Mouse (Mus musculus): Measurements from ENCODE around the gene Hist1h1a. TPM values are rescaled to one million over a fixed set of nuclear protein-coding genes. Genes with fewer than 3 reads are reported as not detected.

Gene Hist1h1a
- total and polyA plus RNA-seq, 3 experiments, result 2.4 to 1,163 (median 30.9) TPM

DNA sequence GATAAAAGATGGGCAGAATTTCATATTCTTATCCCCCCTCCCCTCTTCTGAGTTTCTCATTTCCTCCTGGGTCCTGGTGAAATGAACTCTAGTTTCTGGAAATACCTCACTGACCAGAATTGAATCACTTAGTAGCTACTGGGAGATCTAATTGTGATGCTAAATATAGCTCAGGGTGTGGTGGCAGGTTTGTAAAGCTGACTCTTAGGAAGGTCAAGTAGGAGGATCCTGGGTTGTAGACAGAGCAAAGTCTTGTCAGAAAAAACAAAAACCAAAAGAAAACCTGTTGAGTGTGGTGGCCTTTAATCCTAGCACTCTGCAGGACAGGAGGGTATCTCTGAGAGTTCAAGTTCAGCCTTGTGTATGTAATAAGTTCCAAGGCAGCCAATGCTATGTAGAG, 21.5 kb upstream of the Hist1h1a start:
- Histone ChIP-seq H3K27me3 (replicated peaks) (no peaks in the 10 kb centered on the region), H3K79me2 (replicated peaks; ENCODE audit: control insufficient read depth, extremely low read depth, insufficient read depth, poor library complexity, severe bottlenecking) (no peaks in the 10 kb centered on the region), H3K27ac (ENCODE audit: insufficient read depth, low read depth) (0 out of 2 replicates have a peak overlapping the region, but pooled peaks have one; percentile 10), H3K4me1 (ENCODE audit: control insufficient read depth in 1 of 2, insufficient read depth in 2 of 2) (peaks cover 3 to 29% of the 10 kb centered on the region in 2 experiments; a peak in 3 of 4 replicates), H3K4me3 (replicated peaks in 1 of 3; ENCODE audit: low read depth in 2 of 3, low read length in 2 of 3, poor library complexity in 1 of 3) (no peak overlapping the region), H3K4me2 (ENCODE audit: insufficient read depth, low read depth, poor library complexity, severe bottlenecking) (peak overlapping the region; percentile 71), H3K36me3 (replicated peaks in 1 of 2; ENCODE audit: control insufficient read depth in 1 of 2, insufficient read depth in 1 of 2, low read length in 1 of 2) (no peaks in the 10 kb centered on the region), H3K9me3 (replicated peaks; ENCODE audit: low read length) (no peaks in the 10 kb centered on the region), H3K9ac (ENCODE audit: insufficient read depth, low read depth) (peak overlapping the region; percentile 69)
- dilution Hi-C loops (cut with MboI; ENCODE audit: extremely low pct_ligation_motif_present, extremely low pct_unique_long_range_greater_than_20kb, low sequenced_read_pairs) (loop anchor here (10.0 kb wide), 1 partner anchor 47 kb away; the partner anchor contains the start of genes Hist1h1t and Hist1h4c), in situ Hi-C loops (cut with MboI; ENCODE audit: low pct_ligation_motif_present, low pct_unique_long_range_greater_than_20kb, low sequenced_read_pairs) (no loop called here)
- DNase-seq (ENCODE audit: extremely low read depth), result peak; percentile 40
- TF ChIP-seq MEF2A (IDR thresholded peaks at IDR 0.05; ENCODE audit: borderline replicate concordance, low read depth, low read length) (peak; percentile 49; the same call in 1 of the 2 replicates), GABPA (IDR thresholded peaks at IDR 0.05; ENCODE audit: insufficient replicate concordance, low read depth, low read length) (no peak)

GRCm38 (mm10) chr13:23743215-23743614, 20.3 kb upstream of the Hist1h1a start:
- TF ChIP-seq JUN (IDR thresholded peaks at IDR 0.05; ENCODE audit: insufficient read depth, low read depth, low read length) (no peak), ETS1 (conservative IDR thresholded peaks at IDR 0.05; ENCODE audit: low read depth, low read length) (no peak), ZMIZ1 (IDR thresholded peaks at IDR 0.05; ENCODE audit: low read depth, low read length) (no peak)
- H3K4me1 ChIP-seq (ENCODE audit: control insufficient read depth in 1 of 2, insufficient read depth in 2 of 2), result peaks cover 3 to 27% of the 10 kb centered on the region in 2 experiments; a peak in 3 of 4 replicates
- no peak overlapping the region for H3K4me3 ChIP-seq (replicated peaks in 1 of 3; ENCODE audit: low read depth in 2 of 3, low read length in 2 of 3, poor library complexity in 1 of 3)
- no peak overlapping the region; the same call in 1 of the 2 replicates for H3K9ac ChIP-seq (ENCODE audit: insufficient read depth, low read depth)
- in situ Hi-C loops (cut with MboI; ENCODE audit: low pct_ligation_motif_present, low pct_unique_long_range_greater_than_20kb, low sequenced_read_pairs), result no loop called here
- DNase-seq (ENCODE audit: extremely low read depth), result peak; percentile 29
- no peaks in the 10 kb centered on the region for H3K79me2 ChIP-seq (replicated peaks; ENCODE audit: control insufficient read depth, extremely low read depth, insufficient read depth, poor library complexity, severe bottlenecking)
- no peaks in the 10 kb centered on the region for H3K27me3 ChIP-seq (replicated peaks)
- H3K9me3 ChIP-seq (replicated peaks; ENCODE audit: low read length), result no peaks in the 10 kb centered on the region
- no peaks in the 10 kb centered on the region for H3K36me3 ChIP-seq (replicated peaks in 1 of 2; ENCODE audit: control insufficient read depth in 1 of 2, insufficient read depth in 1 of 2, low read length in 1 of 2)
- dilution Hi-C loops (cut with MboI; ENCODE audit: extremely low pct_ligation_motif_present, extremely low pct_unique_long_range_greater_than_20kb, low sequenced_read_pairs), result loop anchor here (10.0 kb wide), 1 partner anchor 48 kb away; the partner anchor contains the start of genes Hist1h1t and Hist1h4c
- no peak overlapping the region for H3K4me2 ChIP-seq (ENCODE audit: insufficient read depth, low read depth, poor library complexity, severe bottlenecking)
- peak overlapping the region; percentile 69 for H3K27ac ChIP-seq (ENCODE audit: insufficient read depth, low read depth)

DNA sequence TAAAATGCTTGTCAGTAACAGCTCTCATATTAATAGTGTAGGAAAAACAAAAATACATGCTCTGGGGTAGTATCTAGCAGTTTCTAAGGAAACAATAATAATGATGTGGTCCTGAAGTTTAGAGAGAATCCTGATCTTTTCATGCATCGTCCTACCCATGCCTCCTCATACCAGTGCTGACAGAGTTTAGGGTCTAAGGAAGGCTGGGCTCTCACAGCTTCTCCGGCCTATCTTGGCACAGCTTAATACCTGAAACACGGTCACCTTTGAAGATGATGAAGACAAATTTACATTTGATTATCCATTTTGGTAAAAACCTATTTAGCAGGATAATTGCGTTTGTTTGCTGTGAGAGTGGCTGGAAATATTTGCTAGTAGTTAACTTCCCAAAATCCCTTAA, 19.5 kb upstream of the Hist1h1a start:
- Histone ChIP-seq H3K4me3 (replicated peaks in 1 of 3; ENCODE audit: low read depth in 2 of 3, low read length in 2 of 3, poor library complexity in 1 of 3) (no peak overlapping the region), H3K27ac (ENCODE audit: insufficient read depth, low read depth) (peak overlapping the region; percentile 62), H3K79me2 (replicated peaks; ENCODE audit: control insufficient read depth, extremely low read depth, insufficient read depth, poor library complexity, severe bottlenecking) (no peaks in the 10 kb centered on the region), H3K9me3 (replicated peaks; ENCODE audit: low read length) (no peaks in the 10 kb centered on the region), H3K4me2 (ENCODE audit: insufficient read depth, low read depth, poor library complexity, severe bottlenecking) (peak overlapping the region; percentile 21; the same call in 1 of the 2 replicates), H3K27me3 (replicated peaks) (no peaks in the 10 kb centered on the region), H3K4me1 (ENCODE audit: control insufficient read depth in 1 of 2, insufficient read depth in 2 of 2) (peaks cover 3 to 33% of the 10 kb centered on the region in 2 experiments; a peak in 3 of 4 replicates), H3K9ac (ENCODE audit: insufficient read depth, low read depth) (peak overlapping the region; percentile 74; the same call in 1 of the 2 replicates), H3K36me3 (replicated peaks in 1 of 2; ENCODE audit: control insufficient read depth in 1 of 2, insufficient read depth in 1 of 2, low read length in 1 of 2) (no peaks in the 10 kb centered on the region)
- DNase-seq (ENCODE audit: extremely low read depth), result peak; percentile 46
- in situ Hi-C loops (cut with MboI; ENCODE audit: low pct_ligation_motif_present, low pct_unique_long_range_greater_than_20kb, low sequenced_read_pairs) (no loop called here), dilution Hi-C loops (cut with MboI; ENCODE audit: extremely low pct_ligation_motif_present, extremely low pct_unique_long_range_greater_than_20kb, low sequenced_read_pairs) (loop anchor here (10.0 kb wide), 1 partner anchor 49 kb away; the partner anchor contains the start of genes Hist1h1t and Hist1h4c)
- TF ChIP-seq TCF12 (IDR thresholded peaks at IDR 0.05; ENCODE audit: low read depth, low read length), result no peak
- TF ChIP-seq JUND (conservative IDR thresholded peaks at IDR 0.05; ENCODE audit: low read depth, low read length), result 0 out of 2 replicates have a peak, but pooled peaks have one; percentile 7

Measured in CH12.LX (cell line).